Mouse (Mus musculus): ENCODE results near the gene Scml4.
A peak's percentile ranks its signal among the peaks of the same experiment; 100 is the strongest.

The Scml4 gene

GRCm38 (mm10) chr10:42897632-42898031 lies 37.5 kb downstream of the Scml4 start:
- DNase-seq (ENCODE audit: low read depth, low spot score) = peak; percentile 51

GRCm38 (mm10) chr10:42901361-42901760 lies 41.2 kb downstream of the Scml4 start:
- no peak for DNase-seq (ENCODE audit: low read depth, low spot score)

DNA sequence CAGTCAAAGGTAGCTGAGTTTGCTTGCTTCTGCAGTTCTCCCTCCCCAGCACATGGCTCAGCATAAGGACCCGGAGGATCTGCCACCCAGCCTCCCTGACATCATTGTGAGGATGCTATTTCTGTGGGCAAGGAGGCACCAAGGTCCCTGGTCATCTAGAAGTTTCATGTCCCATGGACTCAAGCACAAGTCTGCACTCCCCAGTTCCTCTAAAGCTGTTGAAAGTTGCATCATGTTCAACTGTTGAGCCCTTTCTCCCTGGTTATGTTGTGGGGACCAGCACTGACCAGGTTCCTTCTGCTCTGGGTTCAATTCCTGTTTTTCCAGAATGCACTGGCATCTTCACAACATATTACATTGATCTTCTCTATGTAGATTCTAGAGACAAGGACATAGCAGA lies 42.9 kb downstream of the Scml4 start:
- DNase-seq (ENCODE audit: low read depth, low spot score) = no peak

DNA sequence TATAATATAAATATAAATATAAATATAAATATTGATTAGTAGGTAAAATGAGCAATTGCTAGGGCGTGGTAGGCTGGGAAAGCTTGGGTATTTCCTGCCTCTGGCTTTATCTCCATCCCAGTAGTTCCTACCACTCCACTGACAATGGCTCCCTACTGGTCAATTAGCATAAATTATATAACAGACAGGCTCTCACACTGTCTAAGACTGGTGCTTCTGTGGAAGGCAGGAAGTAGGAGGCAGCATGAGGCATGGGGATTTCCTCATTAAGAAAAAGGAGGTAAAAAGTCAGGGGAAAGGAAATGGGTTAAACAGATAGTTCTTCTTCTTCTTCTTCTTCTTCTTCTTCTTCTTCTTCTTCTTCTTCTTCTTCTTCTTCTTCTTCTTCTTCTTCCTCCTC lies 48.4 kb downstream of the Scml4 start:
- DNase-seq (ENCODE audit: low read depth, low spot score) = no peak

GRCm38 (mm10) chr10:42910567-42910966 lies 50.4 kb downstream of the Scml4 start:
- no peak for DNase-seq (ENCODE audit: low read depth, low spot score)

- no peak for DNase-seq (ENCODE audit: low read depth, low spot score)
Measured at GRCm38 (mm10) chr10:42912056-42912455, 51.9 kb downstream of the Scml4 start.

- DNase-seq (ENCODE audit: low read depth, low spot score) = no peak
Measured at GRCm38 (mm10) chr10:42913196-42913595, 53.0 kb downstream of the Scml4 start.

GRCm38 (mm10) chr10:42914146-42914545 lies 54.0 kb downstream of the Scml4 start:
- DNase-seq (ENCODE audit: low read depth, low spot score) = no peak

DNA sequence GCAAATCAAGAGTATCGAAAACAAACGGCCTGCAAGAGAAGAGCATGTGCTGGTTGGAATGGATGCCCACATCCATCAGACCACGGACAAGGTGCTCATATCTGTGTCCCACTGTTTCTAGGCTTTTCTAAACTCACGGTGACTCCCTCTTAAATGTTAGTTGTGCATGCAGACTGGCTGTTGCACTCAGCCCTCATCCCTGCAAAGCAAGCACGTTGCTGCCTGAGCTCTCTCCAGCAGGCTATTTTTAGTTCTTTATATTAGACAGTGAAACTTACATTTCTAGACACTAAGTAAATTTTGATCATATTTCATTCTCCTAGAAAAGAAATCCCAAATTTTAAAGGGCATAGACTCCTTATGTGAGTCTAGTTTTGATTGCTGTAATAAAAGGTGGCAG lies 57.2 kb downstream of the Scml4 start:
- no peak for DNase-seq (ENCODE audit: low read depth, low spot score)

- DNase-seq (ENCODE audit: low read depth, low spot score) = no peak
Measured at GRCm38 (mm10) chr10:42919786-42920185, 59.6 kb downstream of the Scml4 start.

DNA sequence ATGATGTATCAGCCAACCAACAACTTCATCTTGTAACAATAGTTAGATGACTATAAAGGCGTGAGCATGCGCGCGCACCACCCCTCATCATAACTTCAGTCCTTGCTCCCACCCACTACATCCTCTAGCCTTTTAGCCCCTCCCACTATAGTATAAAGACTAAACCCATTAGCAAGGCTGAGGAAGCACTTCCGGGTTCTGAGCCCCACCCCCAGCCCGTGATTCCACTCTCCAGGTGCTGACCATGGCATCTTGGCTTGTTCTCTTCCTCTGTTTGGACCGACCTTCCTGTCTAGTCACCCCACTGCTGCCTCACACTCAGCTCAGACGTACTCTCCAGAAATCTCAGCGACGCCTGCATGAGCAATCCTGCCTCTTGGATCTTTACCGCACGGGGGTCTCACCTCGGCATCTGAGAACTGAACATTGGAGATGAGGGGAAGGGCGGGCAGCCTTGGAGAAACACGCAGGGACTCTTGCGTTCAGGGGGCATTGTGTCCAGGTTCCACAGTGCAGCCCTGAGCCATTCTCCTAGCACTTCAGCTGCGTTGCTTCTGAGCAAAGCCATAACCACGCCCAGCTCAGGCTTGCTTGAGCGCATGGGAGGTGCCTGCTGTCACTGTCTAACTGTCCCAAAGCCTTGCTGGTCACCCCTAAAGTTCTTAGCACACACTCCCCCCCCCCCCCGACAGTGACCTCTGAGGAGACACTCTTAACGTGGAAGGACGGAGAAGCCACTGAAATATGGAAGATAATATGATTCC lies 65.1 kb downstream of the Scml4 start:
- DNase-seq (ENCODE audit: low read depth, low spot score) = no peak

DNA sequence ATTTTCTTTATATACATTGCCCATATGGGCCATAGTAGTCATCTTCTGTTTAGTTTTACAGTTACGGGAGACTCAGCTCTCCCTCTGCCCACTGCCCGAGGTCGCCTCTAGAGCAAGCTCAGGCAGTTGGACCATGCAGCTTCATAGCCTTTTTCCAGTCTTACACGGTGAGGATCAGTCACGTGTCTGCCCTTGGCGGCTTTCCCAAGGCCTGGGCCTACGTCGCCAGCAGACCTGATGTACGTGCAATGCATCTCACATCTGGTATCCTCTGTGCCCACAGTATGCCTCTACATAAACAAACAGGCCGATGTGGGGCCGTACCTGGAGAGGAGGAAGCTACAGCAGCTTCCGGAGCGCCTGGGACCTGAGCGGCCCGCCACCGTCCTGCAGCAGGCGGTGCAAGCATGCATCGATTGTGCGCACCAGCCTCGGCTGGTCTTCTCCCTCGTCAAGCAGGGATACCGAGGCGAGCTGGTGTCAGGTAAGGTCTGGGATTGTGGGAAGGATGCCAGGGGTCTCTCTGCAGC lies 70.0 kb downstream of the Scml4 start:
- no peak for DNase-seq (ENCODE audit: low read depth, low spot score)

DNA sequence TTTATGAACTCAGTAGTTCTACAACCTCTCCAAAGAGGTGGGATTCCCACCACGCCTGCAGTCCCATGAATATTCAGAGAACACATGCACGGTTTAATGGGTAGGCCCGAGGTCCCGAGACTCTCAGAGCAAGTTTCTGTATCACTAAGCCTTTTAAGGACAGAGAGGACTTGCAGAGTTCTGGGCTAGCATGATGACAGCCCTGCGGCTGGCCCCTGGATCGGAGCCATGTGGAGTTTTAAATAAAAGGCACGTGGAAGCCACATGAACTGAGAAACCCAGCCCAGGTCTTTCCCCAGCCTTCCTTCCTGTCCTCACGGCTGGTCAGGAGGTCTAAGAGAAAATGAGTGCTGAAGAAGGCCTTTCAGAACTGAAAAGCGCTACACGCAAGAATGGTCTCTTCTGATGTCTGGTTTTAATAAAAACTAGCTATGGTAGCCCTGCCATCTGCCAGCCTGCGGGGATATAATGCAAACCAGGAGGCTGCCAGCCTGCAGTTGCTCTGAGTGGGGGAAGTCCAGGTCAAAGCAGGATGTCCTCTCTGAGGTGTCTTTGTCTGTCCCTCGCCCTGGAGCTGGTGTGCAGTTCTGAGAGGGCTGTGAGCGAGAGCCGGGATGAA lies 72.8 kb downstream of the Scml4 start:
- DNase-seq (ENCODE audit: low read depth, low spot score) = no peak

DNA sequence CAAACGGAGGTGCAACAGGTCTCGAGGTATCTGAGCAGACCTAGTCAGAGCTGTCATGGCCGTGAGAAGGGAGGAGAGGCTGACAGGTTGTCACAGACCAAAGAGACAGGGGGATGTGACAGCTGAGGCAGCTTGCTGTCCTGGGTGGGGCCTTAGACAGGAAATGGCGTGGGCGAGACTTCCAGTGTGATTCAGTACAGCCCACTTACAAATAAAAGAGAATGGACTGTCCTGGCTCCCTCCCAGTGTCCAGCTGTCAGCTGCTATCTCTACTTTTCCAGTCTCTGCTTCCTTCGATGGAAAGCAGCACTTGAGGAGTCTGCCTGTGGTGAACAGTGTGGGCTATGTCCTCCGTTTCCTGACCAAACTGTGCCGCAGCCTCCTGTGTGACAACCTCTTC lies 74.5 kb downstream of the Scml4 start:
- no peak for DNase-seq (ENCODE audit: low read depth, low spot score)

- no peak for DNase-seq (ENCODE audit: low read depth, low spot score)
Measured at GRCm38 (mm10) chr10:42936205-42936604, 76.0 kb downstream of the Scml4 start.

GRCm38 (mm10) chr10:42938361-42938760 lies 78.2 kb downstream of the Scml4 start:
- no peak for DNase-seq (ENCODE audit: low read depth, low spot score)

DNA sequence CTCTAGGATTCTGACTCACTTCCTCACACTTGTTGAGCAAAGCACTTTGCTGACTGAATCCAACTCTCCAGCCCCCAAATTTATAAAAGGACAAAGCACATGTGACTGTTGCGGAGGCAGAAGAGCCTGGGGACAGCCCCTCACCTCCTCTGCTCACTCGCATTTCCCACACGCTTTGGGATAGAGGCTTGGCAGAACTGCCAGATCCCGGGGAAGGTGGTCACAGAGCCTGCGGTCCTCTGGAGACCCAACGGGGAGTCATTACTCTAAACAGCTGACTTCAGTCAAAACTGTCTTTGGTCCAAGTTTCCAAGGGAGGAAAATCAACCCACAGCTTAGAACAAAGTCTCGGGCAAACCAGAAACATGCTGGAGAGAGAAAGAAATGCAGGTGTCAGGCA lies 79.5 kb downstream of the Scml4 start:
- no peak for DNase-seq (ENCODE audit: low read depth, low spot score)

GRCm38 (mm10) chr10:42940193-42941050 lies 80.3 kb downstream of the Scml4 start:
- DNase-seq (ENCODE audit: low read depth, low spot score) = no peak

- DNase-seq (ENCODE audit: low read depth, low spot score) = no peak
Measured at GRCm38 (mm10) chr10:42941278-42941677, 81.1 kb downstream of the Scml4 start.

GRCm38 (mm10) chr10:42941697-42942221 lies 81.6 kb downstream of the Scml4 start:
- DNase-seq (ENCODE audit: low read depth, low spot score) = peak; percentile 69

DNA sequence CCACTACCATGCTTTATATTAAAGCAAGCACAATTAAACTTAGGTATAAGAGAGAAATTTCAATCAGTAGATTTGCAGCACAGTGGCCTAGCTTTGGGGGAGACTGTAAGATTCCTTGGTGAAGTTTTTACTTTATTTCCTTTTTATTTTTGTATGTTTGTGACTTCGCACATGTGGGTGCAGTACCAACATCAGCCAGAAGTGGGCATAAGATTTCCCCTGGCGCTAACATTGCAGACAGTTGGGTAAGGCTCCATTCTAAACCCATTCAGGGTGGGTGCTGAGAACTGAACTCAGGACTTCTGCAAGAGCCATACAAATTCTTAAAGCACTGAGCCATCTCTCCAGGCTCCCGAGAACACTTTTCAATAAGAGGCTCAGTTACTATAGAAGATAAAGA lies 82.1 kb downstream of the Scml4 start:
- DNase-seq (ENCODE audit: low read depth, low spot score) = no peak

- DNase-seq (ENCODE audit: low read depth, low spot score) = no peak
Measured at GRCm38 (mm10) chr10:42945316-42945715, 85.1 kb downstream of the Scml4 start.
